Mouse (Mus musculus) yolk sac, embryonic 10.5 days (tissue): Measurements from ENCODE around the gene Nectin2.
A peak's percentile ranks its signal among the peaks of the same experiment; 100 is the strongest.

Experiments
- DNase-seq: peaks from one replicate; pipeline ENCODE4 v3.0.0-alpha.2; 2017; ENCODE audit warnings: low spot score

The Nectin2 gene

DNA sequence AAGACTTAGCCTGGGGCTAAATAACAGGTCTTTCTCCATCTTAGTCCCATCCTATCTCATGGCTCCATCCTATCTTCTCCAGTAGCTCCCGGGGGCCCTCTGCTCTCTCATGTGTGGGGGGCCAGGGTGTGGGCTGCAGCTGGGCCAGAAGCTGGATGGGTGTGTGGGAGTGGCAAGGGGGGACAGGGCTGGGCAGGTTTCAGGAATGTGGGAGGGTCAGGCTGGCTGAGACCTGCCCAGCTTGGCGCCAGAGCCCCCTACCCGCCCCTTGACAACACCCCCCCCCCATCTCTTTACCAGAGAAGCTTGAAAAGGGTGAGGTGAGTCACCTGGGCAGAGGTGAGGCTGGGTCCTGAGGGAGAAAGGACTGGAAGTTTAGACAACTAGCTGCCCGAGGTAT lies 18.7 kb upstream of the Nectin2 start:
- DNase-seq = no peak

DNA sequence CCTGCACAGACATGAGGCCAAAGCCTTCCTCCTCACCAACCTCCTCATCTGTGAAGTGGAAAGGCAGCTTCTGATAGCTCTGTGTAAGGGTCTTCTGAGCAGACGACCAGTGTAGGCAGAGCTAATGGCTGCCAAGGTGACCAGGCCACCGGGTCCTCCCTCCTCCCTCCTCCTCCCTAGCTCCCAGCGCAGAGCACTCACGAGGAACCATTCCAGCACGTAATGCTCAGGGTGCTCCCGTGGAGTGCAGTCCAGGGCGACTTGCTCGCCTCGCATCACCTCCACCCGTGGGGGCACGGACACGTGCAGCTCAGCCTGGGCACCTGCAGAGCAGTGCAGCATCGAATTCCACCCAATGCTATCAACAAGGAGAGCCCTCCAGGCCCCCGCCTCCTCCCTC lies 18.0 kb upstream of the Nectin2 start:
- no peak for DNase-seq

DNA sequence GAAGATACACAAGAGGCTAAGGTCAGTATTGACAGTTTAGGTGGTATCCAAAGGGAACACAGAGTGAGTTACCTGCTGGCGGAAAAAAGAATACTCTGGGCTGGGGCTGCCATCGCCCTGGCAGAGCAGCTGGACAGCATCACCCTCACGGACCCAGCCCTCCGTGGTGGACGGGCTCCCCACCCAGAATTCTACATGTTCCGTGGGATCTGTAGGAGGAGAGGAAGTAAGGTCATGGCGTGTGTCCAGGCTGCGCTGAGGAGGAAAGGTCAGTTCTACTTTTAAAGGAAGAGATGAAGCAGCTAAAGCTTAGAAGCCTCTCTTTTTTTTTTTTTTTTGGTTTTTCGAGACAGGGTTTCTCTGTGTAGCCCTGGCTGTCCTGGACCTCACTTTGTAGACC lies 14.3 kb upstream of the Nectin2 start:
- DNase-seq = no peak

DNA sequence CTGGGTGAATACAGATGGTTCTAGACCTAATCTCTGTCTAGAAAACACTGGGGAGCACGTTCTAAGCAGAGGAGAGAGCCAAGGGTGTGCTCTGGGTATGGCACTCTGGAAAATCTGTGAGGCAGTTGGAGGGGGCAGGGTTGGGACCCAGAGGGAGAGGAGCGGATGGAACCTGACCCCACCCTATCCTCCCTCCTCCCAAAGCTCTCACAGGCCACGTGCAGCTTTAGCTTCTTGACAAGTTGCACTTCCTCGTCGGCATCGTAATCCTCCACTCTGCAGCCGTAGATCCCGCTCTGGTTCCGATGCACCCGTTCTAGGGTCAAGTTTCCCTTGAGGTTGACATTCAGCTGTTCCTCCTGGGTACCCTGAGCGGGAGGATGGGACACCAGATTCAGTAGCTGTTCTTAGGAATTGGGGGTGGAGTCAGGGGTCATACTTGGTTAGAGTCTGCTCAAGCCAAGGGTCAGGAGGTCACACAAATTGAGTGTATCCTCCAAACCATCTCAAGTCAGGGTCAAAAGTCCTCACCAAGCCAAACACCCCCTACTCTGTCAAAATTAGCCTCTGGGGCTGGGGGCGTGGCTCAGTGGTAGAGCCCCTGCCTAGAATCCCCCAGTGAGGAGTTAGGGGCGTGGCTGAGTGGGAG lies 13.7 kb upstream of the Nectin2 start:
- peak; percentile 58 for DNase-seq

DNA sequence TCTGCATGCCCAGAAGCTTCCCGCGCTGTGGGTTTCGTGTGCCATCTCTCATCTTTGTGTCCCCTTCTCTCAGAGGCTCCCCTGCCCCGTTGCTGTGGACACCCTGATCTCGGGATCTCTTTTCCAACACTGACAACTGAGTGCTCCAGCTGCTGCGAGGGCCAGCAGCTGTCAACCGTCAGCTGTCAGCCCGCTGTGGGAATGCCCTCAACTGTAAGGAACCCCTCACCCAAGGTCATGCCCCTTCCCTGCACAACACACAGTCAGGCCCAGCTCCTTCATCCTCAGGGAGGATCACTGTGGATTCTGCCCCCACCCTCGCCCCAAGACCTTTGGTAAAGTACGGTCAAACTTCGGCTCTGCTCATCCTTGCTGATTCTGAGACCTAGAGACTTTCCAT lies 12.0 kb upstream of the Nectin2 start:
- DNase-seq = no peak

DNA sequence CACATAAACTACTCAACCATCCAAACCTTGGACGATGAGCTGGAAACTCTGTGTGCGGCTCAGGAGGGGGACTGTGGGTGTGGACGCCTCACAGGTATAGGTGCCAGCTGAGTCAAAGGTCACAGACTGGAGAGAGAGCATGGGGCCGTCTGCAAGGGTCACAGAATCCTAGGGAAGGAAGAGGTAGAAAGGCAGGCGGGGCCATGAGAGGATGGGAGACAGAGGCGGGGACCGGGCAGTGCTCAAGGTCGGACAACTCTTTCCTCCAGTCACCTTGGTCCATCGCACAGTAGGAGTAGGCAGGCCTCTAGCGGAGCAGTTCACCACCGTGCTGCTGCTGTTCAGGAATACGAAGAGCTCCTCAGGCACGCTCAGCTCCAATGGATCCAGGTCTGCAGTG lies 9.7 kb upstream of the Nectin2 start:
- DNase-seq = no peak

DNA sequence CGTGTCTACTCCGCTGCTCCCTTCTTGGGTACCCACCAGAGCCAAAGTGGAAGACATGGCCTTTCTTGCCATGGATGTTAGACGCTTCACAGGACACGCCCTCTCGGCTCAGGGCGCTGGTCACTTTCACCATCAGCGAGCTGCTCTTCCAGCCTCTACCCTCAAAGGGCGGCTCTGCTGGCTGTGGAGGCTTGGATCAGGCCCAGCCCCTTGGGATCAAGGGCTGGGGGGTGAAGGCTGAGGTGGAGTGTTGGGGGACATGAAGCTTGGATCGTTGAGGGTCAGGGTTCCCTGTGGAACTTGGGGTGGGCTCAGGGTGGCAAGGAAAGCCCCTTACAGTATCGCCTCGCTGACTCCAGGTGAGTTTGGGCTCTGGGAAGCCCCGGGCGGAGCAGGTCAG lies 8.3 kb upstream of the Nectin2 start:
- DNase-seq = no peak

DNA sequence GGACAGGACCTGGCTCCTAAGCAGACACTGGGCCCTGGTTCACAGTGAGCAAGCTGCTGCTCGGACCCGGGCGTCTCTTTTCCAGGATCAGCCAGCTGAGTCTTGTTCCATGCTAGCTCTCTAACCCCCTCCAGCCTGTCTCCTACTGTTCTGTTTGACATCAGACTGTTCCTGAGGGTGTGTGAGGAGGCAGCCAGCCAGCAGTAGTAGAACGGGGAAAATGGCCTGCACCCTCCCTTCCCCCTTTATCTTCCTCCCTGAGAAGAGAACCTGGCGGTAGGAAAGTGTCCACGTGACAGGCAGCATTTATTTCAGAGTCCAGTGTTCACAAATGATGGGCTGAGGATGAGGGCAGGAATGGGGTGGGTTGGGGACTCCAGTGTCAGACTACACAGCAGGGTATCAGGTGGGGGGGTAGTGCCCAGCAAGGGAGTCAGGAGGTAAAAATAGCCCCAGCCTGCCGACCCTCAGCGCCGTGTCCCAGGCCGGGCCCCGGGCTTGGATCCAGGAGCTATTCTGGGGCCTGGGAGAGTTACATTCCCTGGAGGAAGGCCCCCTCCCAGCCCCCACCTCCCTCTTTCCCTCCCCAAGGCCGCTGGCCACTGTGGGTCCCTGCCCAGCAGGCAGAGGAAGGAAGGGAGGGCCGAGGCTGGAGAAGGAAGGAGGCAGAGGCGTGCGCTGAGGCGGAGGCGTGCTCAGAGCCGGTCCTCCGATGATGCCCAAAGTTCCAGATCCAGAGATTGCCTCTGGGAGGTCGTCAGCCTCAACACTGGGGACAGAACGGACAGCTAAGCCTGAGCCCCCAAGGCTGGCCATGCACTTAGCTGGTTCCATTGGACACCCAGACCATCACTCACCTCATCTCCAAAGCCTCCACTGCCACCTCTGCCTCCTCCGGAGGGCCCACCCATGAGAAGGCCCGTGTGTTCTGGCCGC lies 5.8 kb upstream of the Nectin2 start:
- DNase-seq = no peak

DNA sequence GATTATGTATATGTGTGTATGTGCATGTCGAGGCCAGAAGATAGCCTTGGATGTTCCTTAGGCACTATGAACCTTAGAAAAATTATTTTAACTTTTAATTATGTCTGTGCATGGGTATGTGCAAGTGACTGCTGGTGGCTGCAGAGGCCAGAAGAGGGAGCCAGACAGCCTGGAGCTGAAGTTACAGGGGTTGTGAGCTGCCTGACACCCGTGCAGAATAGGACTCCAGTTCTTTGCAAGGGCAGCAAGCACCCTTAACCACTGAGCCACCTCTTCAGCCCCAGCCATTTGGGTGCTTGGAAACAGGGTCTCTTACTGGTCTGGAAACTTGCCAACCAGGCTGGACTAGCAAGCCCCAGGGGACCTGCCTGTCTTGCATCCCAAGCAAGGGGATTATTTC lies 4.7 kb upstream of the Nectin2 start:
- no peak for DNase-seq

DNA sequence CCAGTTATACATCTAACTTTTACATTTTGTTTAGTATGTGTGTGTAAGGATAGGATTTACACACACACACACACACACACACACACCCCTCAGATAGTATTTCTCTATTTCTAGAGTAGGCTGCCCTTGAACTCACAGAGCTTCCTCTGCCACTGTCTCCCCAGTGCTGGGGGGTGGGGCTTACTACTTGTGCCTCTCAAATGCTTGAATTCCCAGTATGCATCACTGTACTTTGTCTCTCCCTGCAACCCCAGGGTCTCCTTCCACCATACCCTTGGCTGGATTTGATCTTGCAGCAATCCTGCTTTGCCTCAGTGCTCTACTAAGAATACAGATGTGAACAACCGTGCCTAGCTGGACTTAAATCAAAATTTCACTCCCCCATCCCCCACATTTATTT lies 3.8 kb upstream of the Nectin2 start:
- no peak for DNase-seq

DNA sequence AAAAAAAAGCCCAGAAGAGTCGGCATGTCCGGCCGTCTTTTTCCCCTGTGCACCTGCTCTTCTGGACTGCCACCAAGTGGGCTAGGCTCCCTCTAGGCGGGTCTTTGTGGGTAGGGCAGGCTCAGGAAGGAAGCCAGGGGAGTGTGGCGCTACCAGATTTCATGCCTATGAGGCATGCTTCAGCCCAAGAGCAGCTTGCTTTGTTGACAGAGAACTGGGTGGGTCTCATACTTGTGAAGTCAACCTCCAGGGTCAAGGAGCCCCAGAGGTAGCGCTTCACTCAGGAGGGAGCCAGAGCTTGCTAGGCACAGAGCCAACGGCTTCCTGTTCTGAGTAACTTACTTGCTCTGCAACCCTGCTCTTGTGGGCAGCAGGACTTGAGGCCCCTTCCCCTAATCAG lies 3.3 kb upstream of the Nectin2 start:
- no peak for DNase-seq

DNA sequence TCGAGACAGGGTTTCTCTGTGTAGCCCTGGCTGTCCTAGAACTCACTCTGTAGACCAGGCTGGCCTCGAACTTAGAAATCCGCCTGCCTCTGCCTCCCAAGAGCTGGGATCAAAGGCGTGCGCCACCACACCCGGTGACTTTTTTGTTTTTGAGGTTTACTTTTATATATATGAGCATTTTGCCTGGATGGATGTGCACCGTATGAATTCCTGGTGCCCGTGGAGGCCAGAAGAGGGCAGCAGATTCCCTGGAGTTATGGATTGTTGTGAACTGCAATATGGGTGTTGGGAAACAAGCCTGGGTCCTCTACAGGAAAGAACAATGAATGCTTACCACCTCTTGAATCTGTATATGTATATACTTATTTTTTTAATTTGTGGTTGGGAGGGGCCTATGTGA lies 2.4 kb upstream of the Nectin2 start:
- no peak for DNase-seq

DNA sequence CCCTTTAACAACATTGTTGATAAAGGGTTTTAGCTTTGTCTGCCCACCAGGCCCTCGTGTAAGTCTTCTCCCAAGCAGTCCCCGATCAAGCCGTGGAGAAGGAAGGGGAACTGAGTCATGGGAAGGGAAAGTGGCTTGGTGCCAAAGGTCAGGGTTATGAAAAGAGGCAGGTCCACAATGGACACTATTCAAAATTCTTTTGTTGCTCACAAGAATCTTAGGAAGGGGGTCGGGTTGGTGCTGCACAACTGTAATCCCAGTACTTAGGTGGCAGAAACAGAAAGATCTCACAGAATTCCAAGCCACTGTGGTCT lies 744 bp upstream of the Nectin2 start:
- no peak for DNase-seq

DNA sequence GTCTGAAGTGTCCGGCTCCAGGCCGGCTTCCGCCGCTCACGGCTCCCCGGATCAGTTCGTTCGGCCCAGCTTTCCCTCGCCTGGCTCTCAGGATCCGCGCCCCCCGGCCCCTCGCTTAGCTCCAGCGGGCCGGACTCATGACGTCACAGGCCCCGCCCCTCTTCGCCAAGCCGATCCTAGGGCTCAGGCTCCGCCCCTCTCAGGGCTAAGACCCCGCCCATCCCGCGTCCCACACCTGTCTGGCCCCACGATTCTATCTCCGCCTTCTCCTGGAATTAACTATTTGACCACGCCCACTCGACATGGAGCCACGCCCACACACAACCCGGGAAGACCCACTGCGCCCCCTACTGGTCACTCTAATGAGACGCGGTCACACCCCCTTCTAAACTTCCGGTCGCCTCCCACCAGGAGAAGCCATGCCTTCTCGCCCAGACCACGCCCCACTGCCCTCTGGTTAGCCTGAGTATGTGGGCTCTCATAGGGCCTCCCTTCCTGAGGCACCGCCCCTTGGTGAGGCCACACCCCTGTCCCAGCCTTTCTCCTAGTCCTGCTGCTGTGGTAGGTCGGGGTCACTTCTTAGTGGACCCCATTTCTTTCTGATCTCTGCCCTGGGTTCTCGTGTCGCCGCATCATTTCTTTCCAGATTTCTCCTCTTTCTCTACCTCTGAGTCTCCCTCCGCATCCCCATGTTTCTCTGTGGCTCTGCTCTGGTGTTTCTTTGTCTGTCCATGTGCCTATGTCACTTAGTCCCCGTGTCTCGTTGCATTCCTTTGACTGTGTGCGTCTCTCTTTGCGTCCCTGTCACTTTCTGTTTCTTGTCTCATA lies 680 bp downstream of the Nectin2 start:
- DNase-seq = peak; percentile 99

DNA sequence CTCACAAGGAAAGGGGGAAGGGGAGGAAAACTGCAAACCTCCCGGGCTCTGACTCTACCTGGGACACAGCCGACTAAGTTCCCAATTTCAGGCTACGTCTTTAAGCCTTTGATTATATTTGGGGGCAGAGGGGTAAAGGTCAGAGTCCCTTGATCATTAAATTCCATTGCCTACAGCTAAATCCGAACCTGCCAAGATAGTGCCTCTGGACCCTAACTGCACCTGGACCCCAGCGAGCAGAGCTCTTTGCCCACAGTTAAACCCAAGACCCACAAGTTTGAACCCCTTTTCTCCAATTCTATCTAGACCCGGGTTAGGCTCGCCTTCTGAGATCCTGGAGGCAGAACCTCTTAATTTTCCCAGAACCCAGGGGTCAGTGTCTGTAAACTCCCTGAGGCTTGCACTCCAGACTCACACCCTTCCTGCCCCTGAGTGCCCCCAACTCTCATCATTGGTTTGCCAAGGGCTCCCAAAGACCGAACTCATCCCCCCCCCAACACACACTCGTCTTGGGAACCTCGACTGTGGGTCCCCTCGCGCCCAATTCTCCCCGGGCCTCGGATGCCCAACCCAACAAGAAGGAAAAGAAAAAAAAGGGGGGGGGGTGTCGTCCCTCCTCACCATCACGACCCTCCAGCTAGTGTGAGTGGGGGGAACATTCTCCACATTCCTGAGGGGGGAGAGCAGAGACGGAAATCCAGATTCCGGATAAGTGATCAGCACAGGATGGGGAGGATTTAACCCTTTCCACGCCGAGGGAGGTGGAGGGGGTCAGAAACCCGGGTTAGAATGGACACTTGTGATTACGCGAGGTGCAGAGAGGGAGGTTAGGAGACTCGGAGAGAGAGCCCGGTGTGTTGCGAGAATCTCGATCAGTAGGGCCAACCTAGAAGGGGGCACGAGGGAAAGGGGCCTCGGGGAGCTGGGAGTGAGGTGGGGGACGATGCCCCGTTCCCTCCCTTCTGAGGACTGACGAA lies 1.8 kb downstream of the Nectin2 start:
- DNase-seq = peak; percentile 77

DNA sequence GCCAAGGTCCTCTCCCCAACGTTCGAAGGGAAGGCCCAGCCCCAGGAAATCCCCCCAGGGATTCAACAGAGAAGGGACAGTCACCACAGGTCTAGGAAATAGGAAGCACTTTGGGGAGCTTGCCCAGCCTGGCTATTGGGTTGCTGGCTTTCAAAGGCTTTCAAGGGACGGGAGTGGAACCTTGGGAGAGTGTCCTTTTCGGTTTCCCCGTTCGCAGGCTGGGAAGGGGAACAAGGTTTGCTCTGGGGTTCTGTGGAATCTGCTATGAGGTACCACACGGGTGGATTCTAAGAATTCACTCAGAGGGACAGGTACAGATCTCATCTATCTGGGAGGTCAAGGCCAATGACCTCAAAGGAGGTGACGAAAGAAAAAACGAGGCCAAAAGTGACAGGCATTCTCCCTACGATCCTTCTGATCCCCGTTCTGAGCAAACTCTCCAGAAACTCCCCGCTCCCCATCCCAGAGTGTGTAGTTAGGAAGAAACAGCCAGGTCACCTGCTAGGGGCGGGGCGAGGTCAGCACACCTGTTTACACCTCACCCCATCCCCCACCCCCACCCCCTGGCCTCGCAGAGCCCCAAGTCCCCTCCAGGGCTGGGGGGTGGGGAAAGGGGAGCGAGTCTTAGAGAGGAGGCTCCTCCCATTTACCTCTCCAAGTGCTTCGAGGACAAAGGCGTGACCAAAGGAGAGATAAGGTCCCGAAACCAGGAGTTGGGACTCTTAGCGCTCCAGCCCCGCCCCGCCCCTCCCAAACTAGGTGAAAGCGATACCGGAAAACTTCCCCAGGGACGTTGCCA lies 2.7 kb downstream of the Nectin2 start:
- DNase-seq = peak; percentile 89

DNA sequence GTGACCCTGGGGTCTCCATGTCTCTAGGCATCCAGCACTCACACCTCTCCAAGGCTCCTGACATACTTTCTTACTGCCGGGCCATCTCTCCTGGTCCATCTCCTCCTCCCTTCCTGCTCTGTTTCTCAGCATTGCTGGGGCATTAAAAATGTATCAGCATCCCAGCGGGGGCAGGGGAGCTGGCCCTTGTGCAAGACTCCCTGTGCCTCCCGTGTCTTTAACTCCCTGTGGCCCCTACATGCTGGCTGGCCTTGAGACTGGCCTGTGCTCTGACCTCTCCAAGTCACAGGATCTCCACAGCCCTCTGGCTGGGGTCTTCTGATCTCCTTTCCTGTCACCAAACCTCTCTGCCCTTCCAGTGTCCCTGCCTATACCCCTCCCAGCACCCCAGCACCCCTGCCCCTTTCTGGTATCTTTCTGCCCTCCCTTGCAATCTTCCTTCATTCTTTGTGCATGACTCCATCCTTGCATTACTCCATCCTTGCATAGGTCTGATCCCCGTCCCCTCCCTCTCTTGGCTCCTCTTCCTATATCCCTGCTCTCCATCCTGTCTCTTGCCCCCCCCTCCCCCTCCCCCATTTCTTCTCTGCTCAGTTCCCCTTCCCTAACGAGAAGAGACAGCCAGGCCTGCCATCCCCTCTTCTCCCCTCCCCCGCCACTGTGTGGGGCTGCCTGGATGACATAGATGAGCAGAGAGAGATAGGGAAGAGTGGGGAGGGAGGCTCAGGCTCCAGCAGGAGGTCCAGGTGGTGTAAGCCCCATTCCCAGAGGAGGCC lies 3.7 kb downstream of the Nectin2 start:
- DNase-seq = peak; percentile 47

DNA sequence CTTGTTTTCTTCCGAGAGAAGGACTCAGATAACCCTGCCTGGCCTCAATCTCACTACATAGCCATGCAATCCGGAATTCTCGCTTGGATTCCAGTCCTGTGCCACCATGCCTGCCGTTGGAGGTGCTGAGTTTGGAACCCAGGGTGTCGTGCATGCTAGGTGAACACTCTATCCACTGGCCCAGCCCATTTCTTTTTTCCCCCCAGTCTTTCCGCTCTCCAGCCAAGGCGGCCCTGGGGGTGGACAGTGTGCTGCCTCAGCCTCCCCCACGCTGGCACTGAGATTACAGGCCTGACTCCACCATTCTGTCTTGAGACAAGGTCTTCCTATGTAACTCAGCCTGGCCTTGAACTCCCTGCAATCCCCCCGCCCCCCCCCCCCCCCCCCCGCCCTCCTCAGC lies 4.3 kb downstream of the Nectin2 start:
- DNase-seq = no peak

DNA sequence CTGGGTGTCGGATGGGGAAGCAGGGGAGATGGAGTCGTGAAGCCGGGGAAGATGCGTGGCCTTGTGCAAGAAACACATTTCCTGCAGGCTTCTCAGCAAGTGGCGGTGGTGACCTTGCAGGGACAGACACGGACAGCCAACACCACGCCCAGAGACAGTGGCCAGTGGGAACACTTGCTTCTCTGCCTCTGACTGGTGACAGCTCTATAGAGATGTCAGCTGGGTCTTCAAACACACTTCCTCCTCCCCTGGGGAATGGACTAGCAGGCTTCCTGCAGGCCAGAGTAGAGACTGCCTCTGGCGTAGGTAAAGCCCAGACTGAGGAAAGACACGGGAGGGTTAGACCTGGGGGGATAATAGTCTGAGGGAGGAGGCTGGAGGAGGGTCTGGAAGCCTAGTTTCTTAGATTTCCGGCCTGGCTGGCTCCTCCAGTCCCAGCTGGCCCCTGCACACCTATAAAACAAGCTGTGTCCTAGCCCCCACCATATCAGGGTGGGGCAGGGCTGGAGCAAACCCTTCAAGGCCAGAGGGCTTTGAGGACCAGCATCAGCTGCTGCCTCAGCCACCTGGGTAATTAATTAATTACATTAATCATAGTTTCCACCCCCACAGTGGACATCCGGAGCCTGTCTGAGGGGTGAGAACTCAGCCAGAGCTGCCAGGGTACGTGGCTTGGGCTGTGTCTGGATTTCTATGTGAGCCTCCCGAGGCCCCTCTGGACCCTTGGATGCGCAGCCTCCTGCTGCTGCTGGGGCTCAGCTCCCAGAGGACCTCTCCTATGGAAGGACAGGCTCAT lies 5.5 kb downstream of the Nectin2 start:
- no peak for DNase-seq
